Mouse (Mus musculus) midbrain, embryonic 11.5 days (tissue): ENCODE measurements at regions not wholly inside any gene's neighbourhood (a gene's known extent, or its start where the extent isn't known, plus 50 kb on each side); places are given as distances from the start of the nearest gene placed in this dataset.
"Not testable (repeated sequence)": the region's sequence is repeated elsewhere in the genome, so short reads cannot be mapped to it uniquely, and the experiment has no call there.

Source experiments
- ATAC-seq: fragments of 200-750 bp; cut with Nextera tagmentation; 2 replicates; pipeline ENCODE4 v1.8.0; 2017; ENCODE audit warnings: moderate TSS enrichment, moderate library complexity; ENCODE audit not compliant: low FRiP score
- DNase-seq: peaks from one replicate; pipeline ENCODE4 v3.0.0; 2015; ENCODE audit warnings: low spot score; ENCODE audit errors: missing footprints
- H3K27ac ChIP-seq: fragments of 300-500 bp; sonication (generic); 2 replicates; pipeline ENCODE4 v1.5.1; 2014; ENCODE audit warnings: low read depth, low read length
- H3K27me3 ChIP-seq: fragments of 300-500 bp; sonication (generic); 2 replicates; pipeline ENCODE4 v1.6.1; 2014; ENCODE audit warnings: mild to moderate bottlenecking, low read length, moderate library complexity, mixed read lengths; ENCODE audit not compliant: control insufficient read depth, insufficient read depth
- H3K36me3 ChIP-seq: fragments of 300-500 bp; sonication (generic); 2 replicates; pipeline ENCODE4 v1.6.1; 2014; ENCODE audit warnings: mild to moderate bottlenecking, low read length, moderate library complexity, mixed read lengths; ENCODE audit not compliant: control insufficient read depth, insufficient read depth
- H3K4me1 ChIP-seq: fragments of 300-500 bp; sonication (generic); 2 replicates; pipeline ENCODE4 v1.6.1; 2014; ENCODE audit warnings: low read length; ENCODE audit not compliant: control insufficient read depth, insufficient read depth
- H3K4me2 ChIP-seq: fragments of 300-500 bp; sonication (generic); 2 replicates; pipeline ENCODE4 v1.6.1; 2014; ENCODE audit warnings: mild to moderate bottlenecking, moderate library complexity
- H3K4me3 ChIP-seq: fragments of 300-500 bp; sonication (generic); 2 replicates; pipeline ENCODE4 v1.5.1; 2014; ENCODE audit warnings: low read depth, low read length
- H3K9ac ChIP-seq: fragments of 300-500 bp; sonication (generic); 2 replicates; pipeline ENCODE4 v1.6.1; 2014; ENCODE audit warnings: low read length
- H3K9me3 ChIP-seq: fragments of 300-500 bp; sonication (generic); 2 replicates; pipeline ENCODE4 v1.6.1; 2016; ENCODE audit warnings: low read length; ENCODE audit not compliant: control insufficient read depth
- WGBS: fragments of 180-500 bp; shearing (Covaris S2); extraction: QIAGEN DNeasy Blood & Tissue Kit; methylation state at CpG from one replicate; pipeline ENCODE4 v1.1.7; 2014; 5-methylcytosine and 5-hydroxymethylcytosine counted together

DNA sequence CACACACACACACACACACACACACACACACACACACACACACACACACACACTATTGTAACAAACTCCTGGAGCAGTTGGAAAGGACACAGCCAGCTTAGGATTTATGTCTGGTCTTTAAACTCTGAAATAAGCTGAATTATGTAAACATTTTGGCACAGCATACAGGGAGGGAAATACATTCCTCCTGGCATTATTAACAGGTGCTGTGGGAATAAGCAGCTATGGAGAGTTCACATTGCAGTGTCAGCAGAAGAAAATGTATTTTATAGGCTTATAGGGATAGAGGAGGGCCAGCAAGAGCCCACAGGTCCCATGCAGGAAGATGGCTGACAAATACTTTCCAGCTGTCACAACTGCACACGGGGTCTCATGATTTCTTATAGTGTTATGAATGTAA lies 100.8 kb upstream of the Arhgap20 start:
- Histone ChIP-seq H3K27ac (no peak overlapping the region), H3K4me3 (no peak overlapping the region), H3K9ac (no peak overlapping the region), H3K4me1 (no peaks in the 10 kb centered on the region), H3K9me3 (no peaks in the 10 kb centered on the region), H3K4me2 (no peak overlapping the region), H3K27me3 (no peaks in the 10 kb centered on the region), H3K36me3 (no peaks in the 10 kb centered on the region)
- DNase-seq = no peak
- WGBS = 85% methylated on average over 1 of the region's 1 CpGs
- ATAC-seq = no peak

DNA sequence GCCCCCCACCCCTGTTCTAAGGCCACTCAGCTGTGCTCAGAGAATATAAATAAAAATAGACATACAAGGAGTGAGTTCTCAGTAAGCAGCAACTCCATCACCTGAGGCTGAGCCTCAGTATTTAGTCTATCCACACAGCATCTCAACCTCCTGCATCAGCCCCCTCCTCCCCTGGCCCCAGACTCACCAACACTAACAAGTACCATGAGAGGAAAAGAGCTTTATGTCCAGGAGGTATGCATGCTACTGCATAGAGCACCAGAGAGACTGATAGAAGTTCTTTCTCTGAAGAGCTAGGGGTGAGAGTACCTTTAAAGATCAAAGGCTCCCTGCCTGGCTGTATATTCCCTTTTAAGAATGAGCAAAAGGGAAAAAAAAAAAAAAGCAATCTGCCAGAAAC lies 100.3 kb upstream of the Arhgap20 start:
- no peak overlapping the region for H3K27ac ChIP-seq

GRCm38 (mm10) chr9:51668976-51669375 lies 96.2 kb upstream of the Arhgap20 start:
- WGBS = 95% methylated on average over 12 of the region's 12 CpGs
- H3K27ac ChIP-seq, DNase-seq, H3K9me3 ChIP-seq, H3K4me3 ChIP-seq, H3K4me1 ChIP-seq, ATAC-seq, H3K36me3 ChIP-seq, H3K27me3 ChIP-seq, H3K4me2 ChIP-seq, H3K9ac ChIP-seq: not testable (repeated sequence)

More for the DNA sequence above, 100.3 kb upstream of the Arhgap20 start:
- Histone ChIP-seq H3K36me3 (no peaks in the 10 kb centered on the region), H3K27me3 (no peaks in the 10 kb centered on the region), H3K4me3 (no peak overlapping the region), H3K4me1 (no peaks in the 10 kb centered on the region), H3K9ac (no peak overlapping the region), H3K4me2 (no peak overlapping the region), H3K9me3 (no peaks in the 10 kb centered on the region)
- ATAC-seq = no peak
- DNase-seq = no peak

GRCm38 (mm10) chr9:51670531-51670930 lies 94.6 kb upstream of the Arhgap20 start:
- Histone ChIP-seq H3K9ac (no peak overlapping the region), H3K4me3 (no peak overlapping the region), H3K9me3 (no peaks in the 10 kb centered on the region), H3K4me1 (no peaks in the 10 kb centered on the region), H3K27ac (no peak overlapping the region), H3K4me2 (no peak overlapping the region), H3K36me3 (no peaks in the 10 kb centered on the region), H3K27me3 (no peaks in the 10 kb centered on the region)
- DNase-seq (no peak), ATAC-seq (no peak)
- WGBS = 92% methylated on average over 2 of the region's 2 CpGs

DNA sequence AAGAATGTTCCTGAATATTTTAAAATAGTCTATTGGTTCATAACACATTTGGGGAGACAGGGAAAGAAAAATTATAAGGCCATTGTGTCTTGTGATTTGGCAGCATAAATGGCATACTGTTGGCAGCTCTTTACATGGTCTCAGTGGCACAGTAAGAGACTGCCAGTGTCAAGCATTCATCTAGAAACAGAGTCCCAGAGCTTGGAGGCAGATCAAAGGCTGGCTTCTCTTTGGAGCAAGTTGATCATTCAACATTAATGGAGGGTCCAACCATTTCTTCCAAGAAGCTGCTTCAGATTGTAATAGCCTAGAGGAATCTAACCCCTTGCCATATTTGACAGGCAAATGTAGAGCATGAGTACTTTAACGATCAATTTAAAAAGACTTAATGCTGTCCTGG lies 78.6 kb upstream of the Arhgap20 start:
- H3K36me3 ChIP-seq = no peaks in the 10 kb centered on the region
- H3K9ac ChIP-seq = no peak overlapping the region
- ATAC-seq (no peak), DNase-seq (no peak)
- no peak overlapping the region for H3K4me3 ChIP-seq
- no peak overlapping the region for H3K4me2 ChIP-seq
- no peaks in the 10 kb centered on the region for H3K9me3 ChIP-seq
- 93% methylated on average over 1 of the region's 1 CpGs for whole genome bisulfite sequencing
- H3K27ac ChIP-seq = no peak overlapping the region
- H3K4me1 ChIP-seq = no peaks in the 10 kb centered on the region
- no peaks in the 10 kb centered on the region for H3K27me3 ChIP-seq

DNA sequence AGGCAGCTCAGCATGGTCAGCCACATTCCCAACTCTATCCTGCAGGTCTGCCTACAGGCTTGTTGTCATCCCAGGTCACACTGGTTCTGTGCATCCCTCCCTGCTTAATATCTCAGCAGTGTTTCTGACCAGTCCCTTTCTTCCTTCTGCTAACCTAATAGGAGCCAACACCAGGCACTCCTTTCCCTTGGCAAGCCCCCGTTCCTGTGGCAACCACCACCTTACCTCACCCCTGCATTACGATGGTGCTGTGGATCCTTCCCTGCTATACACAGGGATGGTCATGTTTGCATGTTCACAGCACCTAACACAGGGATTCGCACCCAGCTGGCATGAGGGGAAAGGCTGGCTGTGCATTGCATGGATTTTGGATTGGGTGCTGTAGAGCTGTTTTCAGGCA lies 50.8 kb upstream of the Arhgap20 start:
- H3K4me3 ChIP-seq = no peak overlapping the region
- H3K27ac ChIP-seq = no peak overlapping the region
- WGBS = 82% methylated on average over 3 of the region's 3 CpGs
- H3K4me2 ChIP-seq = no peak overlapping the region
- H3K36me3 ChIP-seq = no peaks in the 10 kb centered on the region
- H3K4me1 ChIP-seq = no peaks in the 10 kb centered on the region
- no peaks in the 10 kb centered on the region for H3K9me3 ChIP-seq
- no peaks in the 10 kb centered on the region for H3K27me3 ChIP-seq
- no peak for ATAC-seq
- DNase-seq = no peak
- no peak overlapping the region for H3K9ac ChIP-seq
